Mouse (Mus musculus): ENCODE results near the gene Gm9913. TPM values are rescaled to one million over a fixed set of nuclear protein-coding genes. Genes with fewer than 3 reads are reported as not detected.

Gene Gm9913
- polyA plus RNA-seq (2015; fragmentation: Illumina TruSeq; extraction: RNeasy Lipid Tissue Mini Kit (QIAGEN cat#74804); ENCODE audit: insufficient read depth, low replicate concordance): not detected

DNA sequence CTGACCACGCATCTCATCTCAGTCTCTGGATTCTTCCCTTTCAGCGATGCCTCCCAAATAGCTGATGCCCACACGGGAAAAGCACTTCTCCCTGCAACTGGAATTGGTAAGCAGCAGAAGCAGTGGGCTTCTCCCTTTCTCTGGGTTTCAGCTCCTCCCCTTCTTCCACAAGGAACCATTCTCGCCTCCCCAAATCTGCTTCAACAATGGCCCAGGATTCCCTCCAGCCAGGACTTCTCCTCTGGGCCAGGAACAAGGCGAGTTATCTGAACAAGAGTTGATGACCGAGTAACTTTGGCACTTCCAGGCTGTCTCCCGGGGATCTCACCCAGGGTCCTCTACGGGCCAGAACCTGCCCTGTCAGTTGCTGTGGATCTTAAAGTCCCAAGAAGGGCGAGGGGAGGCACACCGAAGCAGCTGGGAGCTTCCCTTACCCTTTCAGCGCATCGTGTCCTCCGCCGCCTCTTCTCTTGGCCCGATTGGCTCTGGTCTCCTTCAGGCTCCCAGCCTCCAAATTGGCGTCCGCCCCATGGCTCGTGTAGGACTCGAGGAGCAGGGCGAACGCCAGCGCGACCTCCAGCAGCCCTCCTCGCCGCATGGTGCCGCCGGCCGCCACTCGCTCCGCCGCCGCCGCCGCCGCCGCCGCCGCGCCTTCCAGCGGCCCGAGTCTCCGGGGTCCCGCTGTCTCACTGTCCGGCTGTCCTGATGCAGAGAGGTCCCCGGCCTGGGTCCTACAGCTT, at the start of gene Gm9913:
Gm9913 (plus strand) TSS at position 84 of the 740 bp plus-strand sequence.

DNA sequence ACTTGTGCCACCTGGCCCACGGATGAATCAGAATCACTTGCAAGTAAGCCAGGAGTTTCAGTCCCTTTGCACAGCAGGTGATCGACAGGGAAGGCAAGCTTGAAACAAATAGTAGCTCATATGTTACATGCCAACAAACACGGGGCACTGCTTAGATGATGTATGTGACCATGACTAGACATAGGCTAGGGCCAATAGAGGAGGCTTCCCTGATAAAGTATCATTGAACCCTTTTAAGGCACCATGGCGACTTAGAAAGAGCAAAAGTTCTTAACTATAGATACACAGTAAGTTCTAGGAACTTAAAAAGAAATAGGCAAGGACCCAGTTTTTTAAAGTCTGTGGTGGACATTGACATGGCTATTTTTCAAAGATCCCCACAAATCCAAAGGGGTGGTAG, 3.0 kb downstream of the Gm9913 start, which contains the start of gene Fbn1:
Fbn1 (minus strand) TSS at position 101 of the 400 bp plus-strand sequence.

Other genes with a start within 250 kb of the Gm9913 start
- 7.7 TPM for gene Fbn1, start 2.9 kb downstream of the Gm9913 start, polyA plus RNA-seq (2015; fragmentation: Illumina TruSeq; extraction: RNeasy Lipid Tissue Mini Kit (QIAGEN cat#74804); ENCODE audit: insufficient read depth, low replicate concordance)
- 8.2 TPM for gene Cep152, start 120.0 kb downstream of the Gm9913 start, polyA plus RNA-seq (2015; fragmentation: Illumina TruSeq; extraction: RNeasy Lipid Tissue Mini Kit (QIAGEN cat#74804); ENCODE audit: insufficient read depth, low replicate concordance)
- 104 TPM for gene Eid1, start 168.0 kb downstream of the Gm9913 start, polyA plus RNA-seq (2015; fragmentation: Illumina TruSeq; extraction: RNeasy Lipid Tissue Mini Kit (QIAGEN cat#74804); ENCODE audit: insufficient read depth, low replicate concordance)
- gene Shc4, start 219.1 kb downstream of the Gm9913 start, polyA plus RNA-seq (2015; fragmentation: Illumina TruSeq; extraction: RNeasy Lipid Tissue Mini Kit (QIAGEN cat#74804); ENCODE audit: insufficient read depth, low replicate concordance): 0.22 TPM